Comparison of ENCODE assay signal across 35 mouse cellular contexts in genomic region chr14:32854059-32854458, GRCm38 (mm10). TPM values are rescaled to one million over a fixed set of nuclear protein-coding genes. Genes with fewer than 3 reads are reported as not detected.
"Had no signal": no experiment of that assay in that cellular context is flagged by ENCODE, and none has a peak within 500 bp of the region (broad histone marks: within the 10 kb centered on the region; RNA-seq: fewer than 3 reads in every experiment).

No protein-coding gene starts in this region.

- H3K4me1 ChIP-seq: hindbrain, embryonic 12.5 days; liver, embryonic 12.5 days had no signal

- H3K4me3 ChIP-seq: gastrocnemius, adult 2 months; heart, embryonic 12.5 days; hindbrain, embryonic 10.5 days; hindbrain, embryonic 12.5 days; layer of hippocampus, adult 2 months; limb, embryonic 13.5 days; limb, embryonic 15.5 days; liver, embryonic 12.5 days had no signal

- H3K9ac ChIP-seq: heart, embryonic 12.5 days; hindbrain, embryonic 12.5 days; hindbrain, embryonic 14.5 days; limb, embryonic 13.5 days; limb, embryonic 15.5 days; liver, embryonic 12.5 days; liver, embryonic 14.5 days had no signal

- H3K36me3 ChIP-seq: heart, embryonic 12.5 days; hindbrain, embryonic 10.5 days; hindbrain, embryonic 12.5 days; limb, embryonic 13.5 days; limb, embryonic 15.5 days; liver, embryonic 12.5 days had no signal

- H3K27ac ChIP-seq: gastrocnemius, adult 2 months; hindbrain, embryonic 10.5 days; hindbrain, embryonic 12.5 days; hindbrain, embryonic 14.5 days; layer of hippocampus, adult 2 months; limb, embryonic 13.5 days; limb, embryonic 15.5 days; liver, embryonic 12.5 days; liver, embryonic 14.5 days had no signal

- H3K4me2 ChIP-seq: heart, embryonic 12.5 days; hindbrain, embryonic 12.5 days; hindbrain, embryonic 14.5 days; limb, embryonic 13.5 days; limb, embryonic 15.5 days; liver, embryonic 12.5 days had no signal

- H3K9me3 ChIP-seq: heart, embryonic 12.5 days; hindbrain, embryonic 10.5 days; hindbrain, embryonic 12.5 days; limb, embryonic 13.5 days; limb, embryonic 15.5 days; liver, embryonic 12.5 days had no signal

- ATAC-seq: hindbrain, embryonic 16.5 days; inflammation-experienced regulatory T-cells, adult 6 months; intestine, postnatal 0 days; liver, embryonic 12.5 days had no signal

- DNase-seq: gastrocnemius, adult 2 months; gastrocnemius, postnatal 10 days; gastrocnemius, postnatal 25 days; heart, postnatal 10 days; heart, postnatal 4 days; kidney, adult 18-20 months; kidney, adult 8-10 months; kidney, postnatal 10 days; kidney, postnatal 25 days; kidney, postnatal 4 days; left cerebral cortex, postnatal 4 days had no signal

RNA-seq across cellular contexts. Expression of gene Vstm4, which starts 2.5 kb away (rescaled TPM):
- total RNA-seq: granulocyte monocyte progenitor cell, adult 5-6 weeks had no signal
- polyA plus RNA-seq: inflammation-experienced regulatory T-cells, adult 6 months had no signal

RNA-seq across cellular contexts. Expression of gene Fam170b, which starts 20.3 kb away (rescaled TPM):
- total RNA-seq: gastrocnemius, adult 2 months; gastrocnemius, postnatal 10 days; gastrocnemius, postnatal 25 days; gastrocnemius, postnatal 4 days; granulocyte monocyte progenitor cell, adult 5-6 weeks; heart, postnatal 10 days; heart, postnatal 25 days; layer of hippocampus, adult 2 months; layer of hippocampus, postnatal 10 days; layer of hippocampus, postnatal 25 days; left cerebral cortex, adult 18-20 months; left cerebral cortex, adult 8-10 months; left cerebral cortex, postnatal 10 days; left cerebral cortex, postnatal 25 days; left cerebral cortex, postnatal 4 days had no signal
- polyA plus RNA-seq: frontal cortex, adult 2 months; heart, embryonic 16.5 days; hindbrain, embryonic 10.5 days; hindbrain, embryonic 12.5 days; hindbrain, embryonic 14.5 days; hindbrain, embryonic 16.5 days; inflammation-experienced regulatory T-cells, adult 6 months; intestine, postnatal 0 days; limb, embryonic 11.5 days; limb, embryonic 13.5 days; limb, embryonic 15.5 days; liver, embryonic 12.5 days had no signal
